Mouse (Mus musculus): ENCODE data around the gene Trmt2a.

DNA sequence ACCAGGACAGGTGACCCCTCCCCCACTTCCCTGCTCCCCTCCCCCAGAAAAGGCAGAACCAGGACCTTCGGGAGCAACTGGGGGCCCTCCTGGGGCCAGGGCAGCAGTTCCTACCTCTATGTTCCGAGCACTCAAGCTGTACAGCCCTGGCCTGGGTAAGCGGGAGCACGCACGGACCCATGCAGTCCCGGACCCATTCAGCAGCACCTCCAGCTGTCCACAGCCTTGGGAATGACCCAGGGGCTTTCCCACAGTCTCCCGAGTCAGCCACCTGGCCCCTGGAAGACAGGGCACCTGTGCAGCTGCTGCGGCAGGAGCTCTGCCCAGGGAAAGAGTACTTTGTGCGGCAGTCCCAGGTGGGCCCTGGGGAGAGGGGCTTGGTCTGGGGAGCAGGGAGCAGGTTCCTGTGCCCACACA is 29.9 kb upstream of the Trmt2a start:
- TF ChIP-seq CTCF (IDR thresholded peaks at IDR 0.05; ENCODE audit: insufficient read depth, low read length) (no peak), POLR2A (IDR thresholded peaks at IDR 0.05; ENCODE audit: borderline replicate concordance, extremely low read depth, low read depth, low read length) (no peak)

Data from lung, adult 2 months (tissue).